Mouse (Mus musculus): ENCODE measurements around the gene Nup160.

The Nup160 gene

GRCm38 (mm10) chr2:90745053-90745678 lies 68.2 kb downstream of the Nup160 start, which contains the start of gene Fnbp4:
Gene Fnbp4 (plus strand): TSS chr2:90745370.
- DNase-seq (ENCODE audit: low read depth, low spot score) = peak; percentile 99

GRCm38 (mm10) chr2:90745740-90746537 lies 68.9 kb downstream of the Nup160 start:
- DNase-seq (ENCODE audit: low read depth, low spot score) = peak; percentile 16

- DNase-seq (ENCODE audit: low read depth, low spot score) = no peak
These were observed 69.5 kb downstream of the Nup160 start for GRCm38 (mm10) chr2:90746538-90746865.

GRCm38 (mm10) chr2:90747131-90747530 lies 70.1 kb downstream of the Nup160 start:
- DNase-seq (ENCODE audit: low read depth, low spot score) = no peak

GRCm38 (mm10) chr2:90749676-90750459 lies 72.9 kb downstream of the Nup160 start:
- DNase-seq (ENCODE audit: low read depth, low spot score) = peak; percentile 25

GRCm38 (mm10) chr2:90753565-90753964 lies 76.5 kb downstream of the Nup160 start:
- no peak for DNase-seq (ENCODE audit: low read depth, low spot score)

- no peak for DNase-seq (ENCODE audit: low read depth, low spot score)
These were observed 77.2 kb downstream of the Nup160 start for GRCm38 (mm10) chr2:90754188-90754587.

GRCm38 (mm10) chr2:90765123-90765522 lies 88.1 kb downstream of the Nup160 start:
- DNase-seq (ENCODE audit: low read depth, low spot score) = no peak

- DNase-seq (ENCODE audit: low read depth, low spot score) = no peak
These were observed 104.3 kb downstream of the Nup160 start for GRCm38 (mm10) chr2:90781323-90781722.

- DNase-seq (ENCODE audit: low read depth, low spot score) = peak; percentile 23
These were observed 104.9 kb downstream of the Nup160 start for GRCm38 (mm10) chr2:90781938-90782337.

- DNase-seq (ENCODE audit: low read depth, low spot score) = peak; percentile 74
These were observed 105.4 kb downstream of the Nup160 start, which contains the start of gene Agbl2 for GRCm38 (mm10) chr2:90782458-90782857. Gene Agbl2 (plus strand): TSS chr2:90782727.

GRCm38 (mm10) chr2:90782901-90783486 lies 106.0 kb downstream of the Nup160 start:
- DNase-seq (ENCODE audit: low read depth, low spot score) = peak; percentile 15

Measured in R1 (cell line).